Mouse (Mus musculus): ENCODE measurements around the gene Btbd9. TPM values are rescaled to one million over a fixed set of nuclear protein-coding genes. Genes with fewer than 3 reads are reported as not detected.

Btbd9 gene
- polyA plus RNA-seq, 1 experiment from 2014 or later: 40.6 TPM

GRCm38 (mm10) chr17:30188031-30188981 lies 388.0 kb downstream of the Btbd9 start:
- Histone ChIP-seq H3K27me3 (replicated peaks; ENCODE audit: insufficient read depth, low read length) (no peaks in the 10 kb centered on the region), H3K36me3 (ENCODE audit: insufficient read depth, low read length) (0 out of 2 replicates have a peak, but pooled peaks cover 4% of the 10 kb centered on the region), H3K9ac (replicated peaks; ENCODE audit: low read depth) (no peak overlapping the region), H3K9me3 (ENCODE audit: low read length) (no peaks in the 10 kb centered on the region), H3K4me1 (ENCODE audit: insufficient read depth, low read depth, low read length) (peaks cover 5% of the 10 kb centered on the region; the same call in 1 of the 2 replicates), H3K27ac (ENCODE audit: low read length) (no peak overlapping the region), H3K4me3 (ENCODE audit: low read depth, low read length) (no peak overlapping the region), H3K4me2 (replicated peaks; ENCODE audit: low read depth, low read length) (no peak overlapping the region)
- WGBS: 45% methylated on average over 20 of the region's 20 CpGs
- DNase-seq (ENCODE audit: low spot score) (no peak), ATAC-seq (no peak)
- TF ChIP-seq EP300 (IDR thresholded peaks at IDR 0.05) (no peak), CTCF (IDR thresholded peaks at IDR 0.05) (no peak)

GRCm38 (mm10) chr17:30187581-30187980 lies 388.7 kb downstream of the Btbd9 start:
- Histone ChIP-seq H3K27me3 (replicated peaks; ENCODE audit: insufficient read depth, low read length) (no peaks in the 10 kb centered on the region), H3K36me3 (ENCODE audit: insufficient read depth, low read length) (0 out of 2 replicates have a peak, but pooled peaks cover 1% of the 10 kb centered on the region), H3K9me3 (ENCODE audit: low read length) (no peaks in the 10 kb centered on the region), H3K9ac (replicated peaks; ENCODE audit: low read depth) (no peak overlapping the region), H3K4me1 (ENCODE audit: insufficient read depth, low read depth, low read length) (peaks cover 5% of the 10 kb centered on the region; the same call in 1 of the 2 replicates), H3K4me2 (replicated peaks; ENCODE audit: low read depth, low read length) (no peak overlapping the region), H3K4me3 (ENCODE audit: low read depth, low read length) (no peak overlapping the region), H3K27ac (ENCODE audit: low read length) (no peak overlapping the region)
- WGBS: 59% methylated on average over 5 of the region's 5 CpGs
- ATAC-seq (no peak), DNase-seq (ENCODE audit: low spot score) (no peak)
- TF ChIP-seq EP300 (IDR thresholded peaks at IDR 0.05) (no peak), CTCF (IDR thresholded peaks at IDR 0.05) (no peak)

GRCm38 (mm10) chr17:30187154-30187553 lies 389.1 kb downstream of the Btbd9 start:
- peaks cover 5% of the 10 kb centered on the region; the same call in 1 of the 2 replicates for H3K4me1 ChIP-seq (ENCODE audit: insufficient read depth, low read depth, low read length)
- H3K9ac ChIP-seq (replicated peaks; ENCODE audit: low read depth): no peak overlapping the region
- TF ChIP-seq CTCF (IDR thresholded peaks at IDR 0.05) (no peak), EP300 (IDR thresholded peaks at IDR 0.05) (no peak)
- H3K27me3 ChIP-seq (replicated peaks; ENCODE audit: insufficient read depth, low read length): no peaks in the 10 kb centered on the region
- no peak overlapping the region for H3K4me3 ChIP-seq (ENCODE audit: low read depth, low read length)
- no peak for DNase-seq (ENCODE audit: low spot score)
- 82% methylated on average over 6 of the region's 6 CpGs for WGBS
- no peak overlapping the region for H3K4me2 ChIP-seq (replicated peaks; ENCODE audit: low read depth, low read length)
- H3K36me3 ChIP-seq (ENCODE audit: insufficient read depth, low read length): no peaks in the 10 kb centered on the region
- H3K9me3 ChIP-seq (ENCODE audit: low read length): no peaks in the 10 kb centered on the region
- H3K27ac ChIP-seq (ENCODE audit: low read length): no peak overlapping the region
- no peak for ATAC-seq

- 94% methylated on average over 6 of the region's 6 CpGs for whole genome bisulfite sequencing
These were observed 392.7 kb downstream of the Btbd9 start for GRCm38 (mm10) chr17:30183561-30183960.

GRCm38 (mm10) chr17:30182063-30182462 lies 394.2 kb downstream of the Btbd9 start:
- 43% methylated on average over 2 of the region's 2 CpGs for WGBS
- DNase-seq (ENCODE audit: low spot score) (no peak), ATAC-seq (no peak)
- no peak overlapping the region for H3K4me2 ChIP-seq (replicated peaks; ENCODE audit: low read depth, low read length)
- no peaks in the 10 kb centered on the region for H3K4me1 ChIP-seq (ENCODE audit: insufficient read depth, low read depth, low read length)
- no peaks in the 10 kb centered on the region for H3K36me3 ChIP-seq (ENCODE audit: insufficient read depth, low read length)
- H3K4me3 ChIP-seq (ENCODE audit: low read depth, low read length): no peak overlapping the region
- H3K9me3 ChIP-seq (ENCODE audit: low read length): no peaks in the 10 kb centered on the region
- H3K9ac ChIP-seq (replicated peaks; ENCODE audit: low read depth): no peak overlapping the region
- H3K27ac ChIP-seq (ENCODE audit: low read length): no peak overlapping the region
- H3K27me3 ChIP-seq (replicated peaks; ENCODE audit: insufficient read depth, low read length): no peaks in the 10 kb centered on the region
- TF ChIP-seq CTCF (IDR thresholded peaks at IDR 0.05): no peak
- no peak for TF ChIP-seq EP300 (IDR thresholded peaks at IDR 0.05)

More at GRCm38 (mm10) chr17:30183561-30183960, 392.7 kb downstream of the Btbd9 start:
- ATAC-seq (no peak), DNase-seq (ENCODE audit: low spot score) (no peak)
- Histone ChIP-seq H3K9ac (replicated peaks; ENCODE audit: low read depth) (no peak overlapping the region), H3K36me3 (ENCODE audit: insufficient read depth, low read length) (no peaks in the 10 kb centered on the region), H3K9me3 (ENCODE audit: low read length) (no peaks in the 10 kb centered on the region), H3K4me1 (ENCODE audit: insufficient read depth, low read depth, low read length) (no peaks in the 10 kb centered on the region), H3K4me2 (replicated peaks; ENCODE audit: low read depth, low read length) (no peak overlapping the region), H3K27ac (ENCODE audit: low read length) (no peak overlapping the region), H3K27me3 (replicated peaks; ENCODE audit: insufficient read depth, low read length) (no peaks in the 10 kb centered on the region), H3K4me3 (ENCODE audit: low read depth, low read length) (no peak overlapping the region)
- TF ChIP-seq EP300 (IDR thresholded peaks at IDR 0.05) (no peak), CTCF (IDR thresholded peaks at IDR 0.05) (no peak)

- H3K4me2 ChIP-seq (replicated peaks; ENCODE audit: low read depth, low read length): no peak overlapping the region
- DNase-seq (ENCODE audit: low spot score) (no peak), ATAC-seq (no peak)
- TF ChIP-seq EP300 (IDR thresholded peaks at IDR 0.05) (no peak), CTCF (IDR thresholded peaks at IDR 0.05) (no peak)
- no peak overlapping the region for H3K27ac ChIP-seq (ENCODE audit: low read length)
- H3K4me3 ChIP-seq (ENCODE audit: low read depth, low read length): no peak overlapping the region
- 74% methylated on average over 4 of the region's 4 CpGs for WGBS
- no peak overlapping the region for H3K9ac ChIP-seq (replicated peaks; ENCODE audit: low read depth)
- no peaks in the 10 kb centered on the region for H3K4me1 ChIP-seq (ENCODE audit: insufficient read depth, low read depth, low read length)
- H3K36me3 ChIP-seq (ENCODE audit: insufficient read depth, low read length): no peaks in the 10 kb centered on the region
- H3K27me3 ChIP-seq (replicated peaks; ENCODE audit: insufficient read depth, low read length): no peaks in the 10 kb centered on the region
- no peaks in the 10 kb centered on the region for H3K9me3 ChIP-seq (ENCODE audit: low read length)
These were observed 394.7 kb downstream of the Btbd9 start for GRCm38 (mm10) chr17:30181554-30181953.
